Mouse (Mus musculus) erythroblast, embryonic 14.5 days (primary cell): ENCODE data around the gene Kif26b. TPM values are rescaled to one million over a fixed set of nuclear protein-coding genes. Genes with fewer than 3 reads are reported as not detected.

Experiments used
- H3K27me3 ChIP-seq: 2 replicates; pipeline ENCODE4 v1.6.1; 2012; ENCODE audit warnings: inconsistent platforms; ENCODE audit not compliant: control insufficient read depth
- H3K36me3 ChIP-seq: 2 replicates; pipeline ENCODE4 v1.6.1; 2012; ENCODE audit warnings: mild to moderate bottlenecking, inconsistent platforms; ENCODE audit not compliant: control insufficient read depth
- H3K4me1 ChIP-seq: 2 replicates; pipeline ENCODE4 v1.6.1; 2012; ENCODE audit warnings: inconsistent platforms; ENCODE audit not compliant: control insufficient read depth
- H3K4me3 ChIP-seq: replicated peaks from 2 replicates; pipeline ENCODE3; 2012; ENCODE audit warnings: moderate library complexity, mild to moderate bottlenecking, inconsistent platforms
- H3K9me3 ChIP-seq: 2 replicates; pipeline ENCODE4 v1.6.1; 2012; ENCODE audit warnings: low read length, inconsistent platforms, mixed read lengths; ENCODE audit not compliant: control insufficient read depth
- GATA1 ChIP-seq: IDR thresholded peaks from 2 replicates; pipeline ENCODE4 v1.6.1; 2012; ENCODE audit warnings: low read length, inconsistent platforms, mixed read lengths
- TAL1 ChIP-seq: IDR thresholded peaks from 3 replicates; pipeline ENCODE4 v1.6.1; 2012; ENCODE audit warnings: low read length, inconsistent platforms, mixed read lengths
- polyA plus RNA-seq: library from polyadenylated mRNA; stranded (reverse); fragments of >175 nt; gene quantifications from 2 replicates; pipeline ENCODE4 v1.2.3, GENCODE M21; 2012

The Kif26b gene
- 0.03 TPM in 1 of 2 replicates, not detected in the other for polyA plus RNA-seq

GRCm38 (mm10) chr1:178528431-178529351 lies at the start of gene Kif26b:
Gene Kif26b, plus strand, starts transcription at chr1:178529125.
- H3K4me1 ChIP-seq: peaks cover 10% of the 10 kb centered on the region
- peaks cover 64% of the 10 kb centered on the region for H3K27me3 ChIP-seq
- no peak for TF ChIP-seq GATA1
- TF ChIP-seq TAL1: no peak
- no peak within 1 kb of the TSS for H3K4me3 ChIP-seq
- no peaks in the 10 kb centered on the region for H3K36me3 ChIP-seq
- peaks cover 2% of the 10 kb centered on the region; the same call in 1 of the 2 replicates for H3K9me3 ChIP-seq

- no peak overlapping the region for H3K4me3 ChIP-seq
- no peaks in the 10 kb centered on the region for H3K27me3 ChIP-seq
- H3K4me1 ChIP-seq: no peaks in the 10 kb centered on the region
- no peaks in the 10 kb centered on the region for H3K9me3 ChIP-seq
- no peak for TF ChIP-seq GATA1
- no peak for TF ChIP-seq TAL1
- no peaks in the 10 kb centered on the region for H3K36me3 ChIP-seq
Measured at GRCm38 (mm10) chr1:178483854-178484253, 45.1 kb upstream of the Kif26b start.

GRCm38 (mm10) chr1:178485138-178485867 lies 43.6 kb upstream of the Kif26b start:
- TF ChIP-seq TAL1: no peak
- no peak for TF ChIP-seq GATA1
- H3K9me3 ChIP-seq: no peaks in the 10 kb centered on the region
- H3K36me3 ChIP-seq: no peaks in the 10 kb centered on the region
- H3K4me3 ChIP-seq: no peak overlapping the region
- no peaks in the 10 kb centered on the region for H3K4me1 ChIP-seq
- H3K27me3 ChIP-seq: no peaks in the 10 kb centered on the region

GRCm38 (mm10) chr1:178485868-178486220 lies 43.1 kb upstream of the Kif26b start:
- Histone ChIP-seq H3K4me3 (no peak overlapping the region), H3K9me3 (no peaks in the 10 kb centered on the region), H3K4me1 (no peaks in the 10 kb centered on the region), H3K27me3 (no peaks in the 10 kb centered on the region), H3K36me3 (no peaks in the 10 kb centered on the region)
- TF ChIP-seq GATA1 (no peak), TAL1 (no peak)

- H3K9me3 ChIP-seq: no peaks in the 10 kb centered on the region
- TF ChIP-seq TAL1 (no peak), GATA1 (no peak)
- no peaks in the 10 kb centered on the region for H3K27me3 ChIP-seq
Measured at GRCm38 (mm10) chr1:178486828-178487227, 42.1 kb upstream of the Kif26b start.

GRCm38 (mm10) chr1:178489127-178489526 lies 39.8 kb upstream of the Kif26b start:
- H3K36me3 ChIP-seq: no peaks in the 10 kb centered on the region
- TF ChIP-seq TAL1 (no peak), GATA1 (no peak)
- no peaks in the 10 kb centered on the region for H3K4me1 ChIP-seq
- no peaks in the 10 kb centered on the region for H3K9me3 ChIP-seq
- H3K27me3 ChIP-seq: no peaks in the 10 kb centered on the region
- no peak overlapping the region for H3K4me3 ChIP-seq

More at GRCm38 (mm10) chr1:178486828-178487227, 42.1 kb upstream of the Kif26b start:
- no peak overlapping the region for H3K4me3 ChIP-seq
- no peaks in the 10 kb centered on the region for H3K36me3 ChIP-seq
- no peaks in the 10 kb centered on the region for H3K4me1 ChIP-seq

- H3K9me3 ChIP-seq: no peaks in the 10 kb centered on the region
- H3K4me3 ChIP-seq: no peak overlapping the region
- H3K36me3 ChIP-seq: no peaks in the 10 kb centered on the region
- TF ChIP-seq GATA1 (no peak), TAL1 (no peak)
- no peaks in the 10 kb centered on the region for H3K4me1 ChIP-seq
- H3K27me3 ChIP-seq: no peaks in the 10 kb centered on the region
Measured at GRCm38 (mm10) chr1:178491733-178492132, 37.2 kb upstream of the Kif26b start.

- Histone ChIP-seq H3K4me3 (no peak overlapping the region), H3K4me1 (no peaks in the 10 kb centered on the region), H3K36me3 (no peaks in the 10 kb centered on the region), H3K9me3 (no peaks in the 10 kb centered on the region), H3K27me3 (no peaks in the 10 kb centered on the region)
- TF ChIP-seq GATA1 (no peak), TAL1 (no peak)
Measured at GRCm38 (mm10) chr1:178492493-178492892, 36.4 kb upstream of the Kif26b start.

GRCm38 (mm10) chr1:178496186-178496585 lies 32.7 kb upstream of the Kif26b start:
- no peaks in the 10 kb centered on the region for H3K36me3 ChIP-seq
- H3K9me3 ChIP-seq: no peaks in the 10 kb centered on the region
- H3K27me3 ChIP-seq: no peaks in the 10 kb centered on the region
- no peak overlapping the region for H3K4me3 ChIP-seq
- H3K4me1 ChIP-seq: no peaks in the 10 kb centered on the region
- TF ChIP-seq GATA1 (no peak), TAL1 (no peak)
